In genomic region chrX:41614920-41615319, GRCm38 (mm10) we compare ENCODE assay signal across 8 mouse cellular contexts.
DNase-seq lines count a peak whose midpoint lies in the region.

No protein-coding gene starts in this region.

- intact Hi-C loops in gastrocnemius, postnatal 36 days (cut with DNase I) = no loop called here

- DNase-seq in gastrocnemius, adult 18-20 months (ENCODE audit: low spot score) = peak; percentile 3
- no peak for DNase-seq in gastrocnemius, postnatal 36 days
- DNase-seq in right cerebral cortex, adult 2 months (ENCODE audit: low spot score in 2 of 2) = peak; percentile 26 to 27
- DNase-seq in right cerebral cortex, postnatal 25 days = no peak
- DNase-seq in embryo, embryonic 10 days (ENCODE audit: low spot score) = peak; percentile 40
- DNase-seq in left cerebral cortex, adult 18-20 months (ENCODE audit: low spot score in 2 of 2) = peak; percentile 13 to 23
- DNase-seq in retina, postnatal 7 days (ENCODE audit: low read depth, low spot score) = peak; percentile 9
- DNase-seq in urinary bladder, adult 2 months (ENCODE audit: low spot score) = no peak

Comparison
In these comparisons a context has a peak if more than half of its experiments do, and no peak if none do; other contexts are left out.
1. DNase-seq: peak in gastrocnemius, adult 18-20 months (single experiment), right cerebral cortex, adult 2 months (2 of 2), embryo, embryonic 10 days (single experiment), left cerebral cortex, adult 18-20 months (2 of 2) and retina, postnatal 7 days (single experiment); none in gastrocnemius, postnatal 36 days (0 of 2), right cerebral cortex, postnatal 25 days (single experiment) and urinary bladder, adult 2 months (single experiment).